Mouse (Mus musculus) c-Kit-negative CD71-positive TER-119-positive erythroid progenitor cells, embryonic 14.5 days (primary cell): Measurements from ENCODE around the gene Rragc.

Experiments
- DNase-seq: peaks from one replicate; pipeline ENCODE4 v3.0.0-alpha.2; 2013; ENCODE audit warnings: low read depth, low spot score

Gene Rragc

DNA sequence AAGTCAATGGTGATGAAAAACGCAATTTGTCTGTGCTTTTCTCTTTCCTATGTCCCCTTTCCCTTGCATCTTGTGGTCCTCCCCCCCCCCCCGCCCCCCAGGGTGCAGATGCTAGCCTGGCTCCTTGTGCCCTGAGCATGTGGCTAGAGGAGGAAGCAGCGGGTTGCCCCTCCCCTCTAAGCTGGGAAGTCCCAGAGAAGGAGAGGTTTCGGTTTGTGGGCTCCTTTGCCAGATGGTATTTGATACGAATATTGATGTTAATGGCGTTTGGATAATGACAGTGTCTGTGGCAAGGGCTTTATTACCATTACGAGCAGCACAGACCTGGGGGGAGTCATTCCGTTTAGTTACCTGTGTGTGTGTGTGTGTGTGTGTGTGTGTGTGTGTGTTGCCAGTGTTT, 34.8 kb downstream of the Rragc start:
- DNase-seq, result no peak

DNA sequence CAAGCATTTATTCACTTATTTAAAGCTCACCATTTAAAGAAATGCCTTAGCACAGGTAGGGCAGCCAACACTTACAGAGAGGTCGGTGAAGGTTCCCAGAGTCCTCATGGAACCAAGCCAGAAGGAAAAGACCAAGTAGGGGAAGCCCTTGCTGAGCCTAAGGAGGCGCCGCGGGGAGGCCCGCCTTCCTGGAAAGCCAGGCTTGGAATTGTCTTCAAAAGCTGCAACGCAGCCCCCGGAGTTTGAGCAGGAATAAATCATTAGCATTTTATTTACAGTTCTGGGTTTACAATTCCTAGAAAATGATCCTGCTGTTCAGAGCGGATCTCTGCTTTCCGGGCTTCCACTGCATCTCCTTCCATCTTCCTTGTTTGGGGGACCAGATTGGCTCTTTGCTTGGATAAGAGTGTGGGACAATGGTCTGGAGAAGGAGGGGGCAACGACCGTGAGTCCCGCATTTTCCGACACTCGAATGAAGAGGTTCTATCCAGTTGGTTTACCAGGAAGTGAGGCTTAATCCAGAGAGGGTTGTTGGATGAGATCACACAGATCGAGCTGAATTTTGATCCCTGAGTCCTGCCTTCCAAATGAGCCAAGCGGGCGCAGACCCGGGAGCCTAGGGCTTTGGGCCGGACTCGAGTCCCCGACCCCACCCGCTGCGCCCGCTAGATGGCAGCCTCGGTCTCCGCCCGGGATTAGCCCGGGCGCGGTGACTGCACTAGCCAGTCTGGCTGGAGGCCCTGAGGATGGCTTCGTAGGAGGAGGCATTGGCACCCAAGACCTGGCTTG, 39.7 kb downstream of the Rragc start:
- no peak for DNase-seq

DNA sequence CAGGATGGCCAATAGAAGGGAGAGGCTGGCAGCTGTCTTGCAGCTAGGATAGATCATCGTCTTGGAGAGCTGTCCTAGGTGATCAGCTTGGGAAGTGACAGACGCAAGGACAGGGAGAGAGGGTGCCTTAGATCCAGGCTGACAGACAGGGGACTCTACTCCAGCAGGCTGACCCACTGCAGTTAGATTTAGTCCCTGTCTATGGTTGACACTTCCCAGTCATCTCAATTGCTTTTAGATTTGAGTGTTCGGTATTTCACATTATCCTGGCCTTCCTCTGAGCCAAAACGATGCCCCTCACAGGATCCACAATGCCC, 40.2 kb downstream of the Rragc start:
- no peak for DNase-seq

DNA sequence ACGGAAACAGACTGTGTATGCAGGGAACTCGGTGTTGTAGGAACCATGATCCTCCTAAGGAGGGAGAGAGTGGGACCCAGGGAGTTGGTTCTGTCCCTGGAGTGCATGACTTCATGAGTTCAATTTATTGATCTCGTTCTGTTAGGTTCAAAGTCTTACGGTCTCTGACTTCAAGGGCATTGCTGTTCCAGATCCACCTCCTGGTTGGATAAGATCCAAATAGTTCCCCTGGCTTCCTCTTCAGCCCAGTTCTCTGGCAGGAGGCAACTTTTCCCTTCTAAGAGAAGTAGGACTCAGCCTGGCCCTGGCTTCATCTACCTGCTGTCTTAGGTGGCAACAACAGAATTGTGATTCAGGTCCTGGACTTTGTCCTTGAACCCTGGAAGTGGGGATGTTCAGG, 40.6 kb downstream of the Rragc start:
- no peak for DNase-seq

DNA sequence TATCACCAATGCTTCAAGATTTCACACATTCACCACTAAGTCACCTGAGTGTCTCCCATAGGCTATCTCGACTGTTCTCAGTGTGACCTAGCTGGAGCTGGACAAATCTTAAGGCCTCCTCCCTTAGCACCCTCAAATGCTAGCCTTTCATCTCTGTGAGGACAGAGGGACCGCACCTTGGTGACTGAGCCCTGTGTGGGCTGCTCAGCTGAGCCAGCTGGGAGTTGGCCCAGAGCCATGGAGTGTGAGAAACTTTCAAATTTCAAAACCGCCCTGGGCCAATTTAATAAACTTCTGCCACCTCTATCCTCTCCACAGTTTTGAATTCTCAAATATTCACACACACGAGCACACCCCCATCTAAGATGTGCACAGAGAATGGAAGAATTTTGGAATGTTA, 43.7 kb downstream of the Rragc start:
- no peak for DNase-seq

DNA sequence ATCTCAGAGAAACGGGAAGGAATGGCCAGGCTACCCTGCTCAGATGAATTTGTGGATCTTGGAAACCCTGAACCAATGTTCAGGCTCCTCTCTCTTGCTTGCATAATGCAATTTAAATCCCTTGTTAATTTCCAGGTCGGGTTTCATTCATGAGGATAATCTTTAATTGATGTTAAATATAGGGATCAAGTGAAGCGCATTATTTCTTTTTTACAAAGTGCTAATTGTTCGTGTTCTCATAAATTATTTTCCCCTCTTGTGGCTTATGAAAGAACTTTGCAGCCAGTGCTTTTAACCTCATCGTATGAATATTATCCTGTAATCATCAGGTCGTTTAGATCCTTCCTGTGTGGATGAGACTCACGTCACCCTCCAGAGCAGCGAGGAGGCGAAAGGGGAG, 45.5 kb downstream of the Rragc start:
- no peak for DNase-seq

DNA sequence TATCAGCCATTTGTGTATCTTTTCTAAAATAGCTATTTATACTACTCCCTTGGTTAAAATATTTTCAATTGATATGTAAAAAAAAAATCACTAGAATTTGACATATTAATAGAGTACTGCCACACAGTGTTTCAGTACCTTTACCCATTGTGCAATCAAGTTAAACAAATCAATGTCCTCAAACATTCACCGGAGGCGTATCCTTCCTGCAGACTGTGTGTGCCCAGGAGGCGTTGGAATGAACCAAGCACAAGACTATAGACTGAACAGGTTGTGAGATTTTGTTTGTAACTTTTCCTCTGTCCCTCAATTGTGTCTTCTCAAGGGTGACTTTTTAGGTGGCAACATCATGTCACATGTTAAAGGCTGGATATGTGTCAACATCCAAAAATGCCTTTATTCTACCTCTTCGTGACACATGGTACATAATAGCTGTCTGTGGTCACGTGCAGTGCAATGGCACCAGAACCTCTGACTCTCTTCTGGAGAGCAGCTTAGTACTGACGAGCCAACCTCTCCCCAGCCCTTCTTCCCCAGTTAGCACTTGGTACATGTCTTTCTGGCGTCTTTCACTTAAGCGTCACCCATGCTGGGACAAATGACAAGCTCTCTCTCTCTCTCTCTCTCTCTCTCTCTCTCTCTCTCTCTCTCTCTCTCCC, 51.5 kb downstream of the Rragc start:
- DNase-seq, result no peak

DNA sequence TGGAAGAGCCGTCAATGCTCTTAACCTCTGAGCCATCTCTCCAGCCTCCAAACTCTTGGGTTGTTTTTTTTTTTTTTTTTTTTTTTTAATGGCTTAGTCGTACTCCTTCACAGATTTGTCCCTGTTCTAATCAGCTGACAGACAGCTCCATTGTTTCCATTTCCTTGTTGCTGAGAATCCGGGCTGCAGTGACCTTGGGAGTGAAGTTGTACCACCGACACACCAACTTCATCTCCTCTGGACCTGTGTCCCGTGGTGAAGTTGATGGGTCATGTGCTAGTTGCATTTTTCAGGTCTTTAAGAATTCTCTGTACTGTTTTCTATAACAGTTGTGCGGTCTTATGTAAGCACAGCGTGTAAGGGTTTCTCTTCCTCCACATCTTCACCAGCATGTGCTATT, 52.2 kb downstream of the Rragc start:
- DNase-seq, result no peak

DNA sequence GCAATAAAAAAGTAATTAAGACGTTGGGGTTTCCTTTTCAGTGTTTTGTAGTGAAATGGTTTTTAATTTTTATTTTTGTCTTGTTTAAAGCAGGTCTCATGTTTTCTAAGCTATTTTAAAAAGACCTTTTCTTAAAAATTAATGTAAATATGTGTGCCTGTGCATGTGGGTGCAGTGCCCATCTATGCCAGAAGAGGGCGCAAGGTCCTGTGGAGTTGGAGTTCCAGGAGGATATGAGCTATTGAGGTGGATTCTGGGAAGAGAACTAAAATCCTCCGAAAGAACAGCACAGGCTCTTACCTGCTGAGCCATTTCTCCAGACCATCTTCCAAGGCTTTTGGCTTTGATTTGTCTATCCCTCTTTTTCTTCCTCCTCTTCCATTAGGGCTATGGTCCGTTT, 53.8 kb downstream of the Rragc start:
- DNase-seq, result no peak

DNA sequence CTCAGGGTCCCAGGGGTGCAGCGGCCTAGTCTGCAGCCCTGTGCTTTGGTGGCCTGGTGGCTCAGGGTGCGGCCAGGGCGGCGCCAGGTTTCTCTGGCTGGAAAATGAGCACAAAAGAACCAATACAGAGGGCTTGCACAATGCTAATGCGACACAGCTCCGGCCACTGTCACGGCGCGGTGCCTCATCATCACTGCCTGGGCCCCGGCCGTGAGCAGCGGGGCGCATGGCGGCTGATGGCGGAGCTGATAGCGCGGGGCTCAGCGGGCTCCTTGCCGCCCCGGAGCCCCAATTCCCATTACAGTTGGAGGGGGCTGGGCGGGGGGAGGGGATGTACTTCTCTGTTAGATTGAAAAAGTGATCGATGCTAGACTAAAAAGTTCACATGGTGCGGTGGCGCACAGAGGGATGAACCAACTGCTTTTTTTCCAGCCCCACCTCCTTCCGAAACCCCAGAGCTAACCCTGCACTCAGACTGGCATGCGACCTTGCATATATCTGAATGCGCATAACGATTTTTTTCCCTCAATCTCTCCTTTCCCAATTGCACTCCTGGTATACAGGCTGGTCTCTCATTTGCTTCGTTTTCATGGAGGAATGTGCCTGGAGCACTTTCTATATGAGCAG, 55.3 kb downstream of the Rragc start:
- no peak for DNase-seq

DNA sequence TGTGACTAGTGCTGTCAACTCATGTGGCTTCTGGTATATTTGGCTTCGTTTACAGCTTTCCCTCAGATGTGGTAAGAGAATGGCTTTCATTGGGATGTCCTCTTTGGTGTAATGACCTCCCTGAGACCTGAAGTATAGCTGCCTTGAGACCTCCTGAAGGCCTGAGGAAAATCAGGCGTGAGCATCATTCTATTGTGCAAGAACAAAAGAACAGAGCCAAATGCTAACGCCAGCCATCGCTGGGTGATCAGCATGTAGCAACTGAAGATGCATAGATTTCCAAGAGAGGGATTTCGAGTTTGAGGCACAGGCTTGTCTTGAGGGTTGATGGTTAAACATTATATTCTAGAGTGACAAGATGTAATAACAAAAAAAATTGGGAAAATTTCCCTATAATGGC, 64.9 kb downstream of the Rragc start:
- no peak for DNase-seq
